Mouse (Mus musculus) MEL (cell line): ENCODE data around the gene Dse.

Experiments used
- CTCF ChIP-seq, 3 experiments: IDR thresholded peaks in 2 of 3; conservative IDR thresholded peaks in 1 of 3; 2 replicates each; pipeline ENCODE4 v1.5.1; 2011 to 2012; ENCODE audit warnings: low read length in 3 of 3, low read depth in 2 of 3, mild to moderate bottlenecking in 2 of 3, improper control_type of control experiment in 1 of 3, inconsistent platforms in 1 of 3, mixed read lengths in 1 of 3, moderate library complexity in 1 of 3; ENCODE audit not compliant: control insufficient read depth in 1 of 3, insufficient read depth in 1 of 3, poor library complexity in 1 of 3, severe bottlenecking in 1 of 3
- GATA1 ChIP-seq: IDR thresholded peaks from 2 replicates; pipeline ENCODE4 v1.6.1; 2011; ENCODE audit warnings: low read depth, low read length, improper control_type of control experiment
- HCFC1 ChIP-seq: IDR thresholded peaks from 2 replicates; pipeline ENCODE4 v1.6.1; 2012; ENCODE audit warnings: low read depth, mild to moderate bottlenecking, inconsistent platforms, low read length, improper control_type of control experiment, moderate library complexity
- MAX ChIP-seq: IDR thresholded peaks from 2 replicates; pipeline ENCODE4 v1.6.1; 2011; ENCODE audit warnings: low read length, improper control_type of control experiment
- NELFE ChIP-seq: IDR thresholded peaks from 2 replicates; pipeline ENCODE4 v1.6.1; 2011; ENCODE audit warnings: low read depth, low read length, improper control_type of control experiment
- POLR2A ChIP-seq, 2 experiments: IDR thresholded peaks; 2 replicates each; pipeline ENCODE4 v1.6.1; 2011 to 2012; ENCODE audit warnings: low read length in 2 of 2, mild to moderate bottlenecking in 2 of 2, control low read depth in 1 of 2, improper control_type of control experiment in 1 of 2, low read depth in 1 of 2, moderate library complexity in 1 of 2; ENCODE audit not compliant: control insufficient read depth in 1 of 2, insufficient read depth in 1 of 2, poor library complexity in 1 of 2
- RAD21 ChIP-seq: IDR thresholded peaks from 2 replicates; pipeline ENCODE4 v1.6.1; 2011; ENCODE audit warnings: mild to moderate bottlenecking, low read depth, low read length, improper control_type of control experiment
- TCF12 ChIP-seq: IDR thresholded peaks from 2 replicates; pipeline ENCODE4 v1.6.1; 2014; ENCODE audit warnings: low read depth, mild to moderate bottlenecking, inconsistent platforms, low read length, improper control_type of control experiment, moderate library complexity
- USF1 ChIP-seq: IDR thresholded peaks from 2 replicates; pipeline ENCODE4 v1.6.1; 2014; ENCODE audit warnings: low read depth, mild to moderate bottlenecking, inconsistent platforms, low read length, improper control_type of control experiment, moderate library complexity
- USF2 ChIP-seq, 2 experiments: IDR thresholded peaks; 2 replicates each; pipeline ENCODE4 v1.6.1; 2011 to 2012; ENCODE audit warnings: improper control_type of control experiment in 2 of 2, low read length in 2 of 2, borderline replicate concordance in 1 of 2, inconsistent platforms in 1 of 2, low read depth in 1 of 2, mild to moderate bottlenecking in 1 of 2; ENCODE audit not compliant: insufficient read depth in 1 of 2

GRCm38 (mm10) chr10:34230121-34230675 is 22.7 kb upstream of the Dse start:
- TF ChIP-seq NELFE (no peak), CTCF (IDR thresholded peaks at IDR 0.05 in 2 of 3, conservative IDR thresholded peaks at IDR 0.05 in 1 of 3; ENCODE audit: control insufficient read depth in 1 of 3, insufficient read depth in 1 of 3, low read depth in 2 of 3, low read length in 3 of 3, poor library complexity in 1 of 3, severe bottlenecking in 1 of 3) (no peak), HCFC1 (no peak), TCF12 (no peak), USF1 (no peak), MAX (no peak), USF2 (IDR thresholded peaks at IDR 0.05; ENCODE audit: borderline replicate concordance in 1 of 2, insufficient read depth in 1 of 2, low read depth in 1 of 2, low read length in 2 of 2) (no peak), POLR2A (IDR thresholded peaks at IDR 0.05; ENCODE audit: control insufficient read depth in 1 of 2, insufficient read depth in 1 of 2, low read depth in 1 of 2, low read length in 2 of 2, poor library complexity in 1 of 2) (no peak), GATA1 (no peak), RAD21 (no peak)
